Mouse (Mus musculus) midbrain, embryonic 12.5 days (tissue): Measurements from ENCODE around the gene Fzd4. TPM values are rescaled to one million over a fixed set of nuclear protein-coding genes. Genes with fewer than 3 reads are reported as not detected.

Source experiments
- ATAC-seq: fragments of 200-750 bp; cut with Nextera tagmentation; 2 replicates; pipeline ENCODE4 v1.8.0; 2017; ENCODE audit warnings: low read depth, moderate TSS enrichment, moderate library complexity; ENCODE audit not compliant: low FRiP score
- H3K27ac ChIP-seq: fragments of 300-500 bp; sonication (generic); replicated peaks from 2 replicates; pipeline ENCODE4 v1.5.1; 2016; ENCODE audit warnings: mild to moderate bottlenecking
- H3K27me3 ChIP-seq: fragments of 300-500 bp; sonication (generic); 2 replicates; pipeline ENCODE4 v1.6.1; 2016; ENCODE audit warnings: mild to moderate bottlenecking
- H3K36me3 ChIP-seq: fragments of 300-500 bp; sonication (generic); 2 replicates; pipeline ENCODE4 v1.6.1; 2016
- H3K4me1 ChIP-seq: fragments of 300-500 bp; sonication (generic); 2 replicates; pipeline ENCODE4 v1.6.1; 2016
- H3K4me2 ChIP-seq: fragments of 300-500 bp; sonication (generic); replicated peaks from 2 replicates; pipeline ENCODE4 v1.6.1; 2016; ENCODE audit warnings: mild to moderate bottlenecking, moderate library complexity
- H3K4me3 ChIP-seq: fragments of 300-500 bp; sonication (generic); 2 replicates; pipeline ENCODE4 v1.5.1; 2016; ENCODE audit warnings: mild to moderate bottlenecking
- H3K9ac ChIP-seq: fragments of 300-500 bp; sonication (generic); replicated peaks from 2 replicates; pipeline ENCODE4 v1.6.1; 2016; ENCODE audit warnings: mild to moderate bottlenecking, moderate library complexity
- H3K9me3 ChIP-seq: fragments of 300-500 bp; sonication (generic); 2 replicates; pipeline ENCODE4 v1.6.1; 2016; ENCODE audit warnings: mild to moderate bottlenecking
- WGBS: fragments of 180-500 bp; shearing (Covaris S2); methylation state at CpG from one replicate; pipeline ENCODE4 v1.1.7; 2016; 5-methylcytosine and 5-hydroxymethylcytosine counted together
- polyA plus RNA-seq: library from polyadenylated mRNA; unstranded; fragments of >200 nt; fragmentation: Nextera tagmentation; extraction: Ambion mirVana; gene quantifications from 2 replicates; pipeline ENCODE4 v1.2.1, GENCODE M21; 2016

The Fzd4 gene
- polyA plus RNA-seq, 1 experiment from 2014 or later: 2.5 TPM

GRCm38 (mm10) chr7:89403053-89403972, 842 bp upstream of the Fzd4 start:
- peak overlapping the region; percentile 99 for H3K4me2 ChIP-seq
- H3K9me3 ChIP-seq: no peaks in the 10 kb centered on the region
- peaks cover 45% of the 10 kb centered on the region for H3K27me3 ChIP-seq
- peak overlapping the region; percentile 73 for H3K27ac ChIP-seq
- peak; percentile 79 for ATAC-seq
- 4% methylated on average over 48 of the region's 52 CpGs for WGBS
- H3K4me1 ChIP-seq: peaks cover 27% of the 10 kb centered on the region
- peak overlapping the region; percentile 61 for H3K4me3 ChIP-seq
- H3K9ac ChIP-seq: peak overlapping the region; percentile 65
- H3K36me3 ChIP-seq: no peaks in the 10 kb centered on the region

- Histone ChIP-seq H3K9me3 (no peaks in the 10 kb centered on the region), H3K4me1 (peaks cover 27% of the 10 kb centered on the region), H3K4me2 (peak overlapping the region; percentile 99), H3K36me3 (no peaks in the 10 kb centered on the region), H3K27ac (peak overlapping the region; percentile 35; the same call in 1 of the 2 replicates), H3K9ac (peak overlapping the region; percentile 65), H3K4me3 (peak overlapping the region; percentile 61), H3K27me3 (peaks cover 45% of the 10 kb centered on the region)
- no peak for ATAC-seq
- WGBS: under 1% methylated on average over 35 of the region's 35 CpGs
Observed at GRCm38 (mm10) chr7:89404734-89405440, 732 bp downstream of the Fzd4 start.

GRCm38 (mm10) chr7:89406011-89406410, 1.9 kb downstream of the Fzd4 start:
- no peak for ATAC-seq
- Histone ChIP-seq H3K9ac (no peak overlapping the region), H3K4me1 (peaks cover 19% of the 10 kb centered on the region), H3K36me3 (no peaks in the 10 kb centered on the region), H3K4me3 (no peak overlapping the region), H3K4me2 (no peak overlapping the region), H3K27me3 (peaks cover 44% of the 10 kb centered on the region), H3K9me3 (no peaks in the 10 kb centered on the region), H3K27ac (no peak overlapping the region)
- 65% methylated on average over 1 of the region's 1 CpGs for WGBS

- WGBS: 89% methylated on average over 24 of the region's 24 CpGs
Observed at GRCm38 (mm10) chr7:89407006-89407940, 3.1 kb downstream of the Fzd4 start.

GRCm38 (mm10) chr7:89410294-89410693, 6.1 kb downstream of the Fzd4 start:
- Histone ChIP-seq H3K27me3 (peaks cover 13% of the 10 kb centered on the region), H3K36me3 (no peaks in the 10 kb centered on the region), H3K9me3 (no peaks in the 10 kb centered on the region), H3K4me2 (no peak overlapping the region), H3K4me1 (peaks cover under 1% of the 10 kb centered on the region), H3K4me3 (no peak overlapping the region), H3K27ac (no peak overlapping the region), H3K9ac (no peak overlapping the region)
- 81% methylated on average over 4 of the region's 4 CpGs for WGBS
- ATAC-seq: no peak

More at GRCm38 (mm10) chr7:89407006-89407940, 3.1 kb downstream of the Fzd4 start:
- H3K4me1 ChIP-seq: peaks cover 11% of the 10 kb centered on the region
- peaks cover 32% of the 10 kb centered on the region for H3K27me3 ChIP-seq
- no peaks in the 10 kb centered on the region for H3K9me3 ChIP-seq
- H3K4me2 ChIP-seq: no peak overlapping the region
- H3K36me3 ChIP-seq: no peaks in the 10 kb centered on the region
- H3K27ac ChIP-seq: no peak overlapping the region
- H3K4me3 ChIP-seq: no peak overlapping the region
- no peak overlapping the region for H3K9ac ChIP-seq
- no peak for ATAC-seq

GRCm38 (mm10) chr7:89411346-89411745, 7.2 kb downstream of the Fzd4 start:
- no peak for ATAC-seq
- Histone ChIP-seq H3K4me1 (no peaks in the 10 kb centered on the region), H3K9me3 (no peaks in the 10 kb centered on the region), H3K4me2 (no peak overlapping the region), H3K36me3 (no peaks in the 10 kb centered on the region), H3K4me3 (no peak overlapping the region), H3K27ac (no peak overlapping the region), H3K9ac (no peak overlapping the region), H3K27me3 (peaks cover 7% of the 10 kb centered on the region; the same call in 1 of the 2 replicates)
- 91% methylated on average over 3 of the region's 3 CpGs for WGBS

- no peak overlapping the region for H3K4me2 ChIP-seq
- 87% methylated on average over 7 of the region's 7 CpGs for WGBS
Observed at GRCm38 (mm10) chr7:89412094-89412493, 7.9 kb downstream of the Fzd4 start.

GRCm38 (mm10) chr7:89416027-89416426, 11.9 kb downstream of the Fzd4 start:
- no peaks in the 10 kb centered on the region for H3K4me1 ChIP-seq
- WGBS: 79% methylated on average over 4 of the region's 4 CpGs
- H3K27ac ChIP-seq: no peak overlapping the region
- no peak for ATAC-seq
- no peaks in the 10 kb centered on the region for H3K9me3 ChIP-seq
- H3K4me3 ChIP-seq: no peak overlapping the region
- H3K4me2 ChIP-seq: no peak overlapping the region
- no peaks in the 10 kb centered on the region for H3K27me3 ChIP-seq
- no peak overlapping the region for H3K9ac ChIP-seq
- no peaks in the 10 kb centered on the region for H3K36me3 ChIP-seq

More at GRCm38 (mm10) chr7:89412094-89412493, 7.9 kb downstream of the Fzd4 start:
- ATAC-seq: no peak
- Histone ChIP-seq H3K36me3 (no peaks in the 10 kb centered on the region), H3K9ac (no peak overlapping the region), H3K9me3 (no peaks in the 10 kb centered on the region), H3K27me3 (peaks cover 3% of the 10 kb centered on the region; the same call in 1 of the 2 replicates), H3K4me1 (no peaks in the 10 kb centered on the region), H3K27ac (no peak overlapping the region), H3K4me3 (no peak overlapping the region)

- no peaks in the 10 kb centered on the region for H3K36me3 ChIP-seq
- H3K4me3 ChIP-seq: no peak overlapping the region
- ATAC-seq: no peak
- H3K4me2 ChIP-seq: no peak overlapping the region
- no peak overlapping the region for H3K27ac ChIP-seq
- no peaks in the 10 kb centered on the region for H3K27me3 ChIP-seq
- H3K4me1 ChIP-seq: no peaks in the 10 kb centered on the region
- H3K9ac ChIP-seq: no peak overlapping the region
- H3K9me3 ChIP-seq: no peaks in the 10 kb centered on the region
- WGBS: 89% methylated on average over 2 of the region's 2 CpGs
Observed at GRCm38 (mm10) chr7:89417707-89418106, 13.6 kb downstream of the Fzd4 start.

GRCm38 (mm10) chr7:89418127-89418653, 14.0 kb downstream of the Fzd4 start:
- Histone ChIP-seq H3K4me1 (no peaks in the 10 kb centered on the region), H3K9ac (no peak overlapping the region), H3K36me3 (no peaks in the 10 kb centered on the region), H3K27me3 (no peaks in the 10 kb centered on the region), H3K4me2 (no peak overlapping the region), H3K27ac (no peak overlapping the region), H3K9me3 (no peaks in the 10 kb centered on the region), H3K4me3 (no peak overlapping the region)
- WGBS: 83% methylated on average over 8 of the region's 8 CpGs
- ATAC-seq: no peak

- Histone ChIP-seq H3K4me3 (no peak overlapping the region), H3K27me3 (no peaks in the 10 kb centered on the region), H3K36me3 (no peaks in the 10 kb centered on the region), H3K9ac (no peak overlapping the region), H3K27ac (no peak overlapping the region), H3K4me2 (no peak overlapping the region), H3K4me1 (no peaks in the 10 kb centered on the region), H3K9me3 (no peaks in the 10 kb centered on the region)
- no peak for ATAC-seq
- WGBS: 67% methylated on average over 3 of the region's 3 CpGs
Observed at GRCm38 (mm10) chr7:89418917-89419679, 14.9 kb downstream of the Fzd4 start.
